Mouse (Mus musculus): ENCODE measurements around the gene Ube2dnl2. TPM values are rescaled to one million over a fixed set of nuclear protein-coding genes. Genes with fewer than 3 reads are reported as not detected.

Gene Ube2dnl2
- not detected in 2 replicates for polyA plus RNA-seq (2016; fragmentation: Nextera tagmentation; extraction: Ambion mirVana)

DNA sequence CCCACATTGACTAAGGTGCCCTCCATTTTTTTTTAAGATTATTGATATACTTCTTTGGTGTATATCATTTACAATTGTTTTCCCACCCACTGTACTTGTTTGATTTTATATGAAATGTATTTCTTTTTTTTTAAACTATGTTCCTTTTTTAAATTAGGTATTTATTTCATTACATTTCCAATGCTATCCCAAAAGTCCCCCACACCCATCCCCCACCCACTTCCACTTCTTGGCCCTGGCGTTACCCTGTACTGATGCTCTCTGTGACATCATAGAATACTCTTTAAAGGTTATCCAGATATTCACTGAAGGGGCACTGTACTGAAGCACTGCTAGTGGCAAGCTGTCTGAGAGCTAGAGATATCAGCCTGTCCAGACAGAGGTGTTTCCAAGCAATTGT is at the start of gene Ube2dnl2:
Ube2dnl2 (plus strand) TSS at position 301 of the 400 bp plus-strand sequence.
- no peak within 1 kb of the TSS for H3K27ac ChIP-seq
- no peak for DNase-seq (ENCODE audit: extremely low spot score, low spot score)
- no peak within 1 kb of the TSS for H3K4me3 ChIP-seq
- H3K27me3 ChIP-seq (ENCODE audit: poor library complexity, severe bottlenecking), result no peaks in the 10 kb centered on the region
- no peaks in the 10 kb centered on the region for H3K4me1 ChIP-seq
- 100% methylated on average over 1 of the region's 1 CpGs for WGBS
- H3K9me3 ChIP-seq, result no peaks in the 10 kb centered on the region
- H3K36me3 ChIP-seq (replicated peaks), result no peaks in the 10 kb centered on the region

DNA sequence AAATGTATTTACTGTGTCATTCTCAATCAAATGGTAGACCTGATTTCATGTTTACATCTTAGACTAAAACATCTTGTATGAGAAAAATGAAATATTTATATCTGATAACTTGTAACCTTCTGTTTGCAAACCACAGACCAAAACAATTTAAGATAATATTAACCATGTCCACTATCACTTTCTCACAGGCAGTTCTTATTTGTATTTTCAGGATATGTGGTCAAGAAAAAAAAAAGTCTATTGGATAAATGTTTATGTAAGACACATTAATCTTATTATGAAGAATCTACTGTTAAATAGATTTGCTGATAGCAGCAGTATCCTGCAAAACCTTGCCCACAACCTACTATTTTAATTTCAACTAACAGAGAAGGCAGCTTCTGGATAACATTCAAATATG is 11.9 kb upstream of the Ube2dnl2 start:
- H3K4me3 ChIP-seq, result no peak overlapping the region
- no peaks in the 10 kb centered on the region for H3K36me3 ChIP-seq (replicated peaks)
- no peaks in the 10 kb centered on the region for H3K27me3 ChIP-seq (ENCODE audit: poor library complexity, severe bottlenecking)
- DNase-seq (ENCODE audit: extremely low spot score, low spot score), result no peak
- no peaks in the 10 kb centered on the region; the same call in 1 of the 2 replicates for H3K9me3 ChIP-seq
- no peaks in the 10 kb centered on the region for H3K4me1 ChIP-seq
- H3K27ac ChIP-seq, result no peak overlapping the region

GRCm38 (mm10) chrX:114897506-114897905 is 9.9 kb upstream of the Ube2dnl2 start:
- Histone ChIP-seq H3K9me3 (no peaks in the 10 kb centered on the region; the same call in 1 of the 2 replicates), H3K27me3 (ENCODE audit: poor library complexity, severe bottlenecking) (no peaks in the 10 kb centered on the region), H3K36me3 (replicated peaks) (no peaks in the 10 kb centered on the region), H3K27ac (no peak overlapping the region), H3K4me3 (no peak overlapping the region), H3K4me1 (no peaks in the 10 kb centered on the region)
- DNase-seq (ENCODE audit: extremely low spot score, low spot score), result no peak
- 90% methylated on average over 3 of the region's 3 CpGs for WGBS

DNA sequence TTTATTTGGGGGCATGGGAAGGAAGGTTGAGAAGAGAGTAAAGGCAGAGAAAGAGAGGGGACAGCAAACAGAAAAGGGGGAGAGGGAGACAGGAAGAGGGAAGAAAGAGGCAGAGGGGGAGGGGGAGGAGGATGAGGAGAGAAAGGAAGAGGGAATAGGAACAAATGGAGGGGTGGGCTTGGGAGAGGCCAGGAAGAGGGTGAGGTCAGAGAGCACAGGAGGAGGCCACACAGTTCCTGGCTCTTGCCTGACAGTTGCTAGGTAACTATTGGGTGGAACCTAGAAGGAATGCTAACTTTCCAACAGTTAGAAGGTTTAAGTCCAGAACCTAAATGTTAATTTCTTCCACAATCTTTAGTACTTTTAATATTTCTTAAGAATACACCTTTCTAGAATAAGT is 4.0 kb upstream of the Ube2dnl2 start:
- Histone ChIP-seq H3K27me3 (ENCODE audit: poor library complexity, severe bottlenecking) (no peaks in the 10 kb centered on the region), H3K4me1 (no peaks in the 10 kb centered on the region), H3K4me3 (no peak overlapping the region), H3K9me3 (no peaks in the 10 kb centered on the region), H3K27ac (no peak overlapping the region), H3K36me3 (replicated peaks) (no peaks in the 10 kb centered on the region)
- DNase-seq (ENCODE audit: extremely low spot score, low spot score), result no peak

GRCm38 (mm10) chrX:114904712-114905111 is 2.7 kb upstream of the Ube2dnl2 start, which contains the start of gene Ube2dnl1:
Gene Ube2dnl1, plus strand, starts transcription at chrX:114905012.
- Histone ChIP-seq H3K27me3 (ENCODE audit: poor library complexity, severe bottlenecking) (no peaks in the 10 kb centered on the region), H3K4me3 (no peak within 1 kb of the TSS), H3K9me3 (no peaks in the 10 kb centered on the region), H3K27ac (no peak within 1 kb of the TSS), H3K4me1 (no peaks in the 10 kb centered on the region), H3K36me3 (replicated peaks) (no peaks in the 10 kb centered on the region)
- DNase-seq (ENCODE audit: extremely low spot score, low spot score), result no peak
- 84% methylated on average over 5 of the region's 5 CpGs for WGBS

DNA sequence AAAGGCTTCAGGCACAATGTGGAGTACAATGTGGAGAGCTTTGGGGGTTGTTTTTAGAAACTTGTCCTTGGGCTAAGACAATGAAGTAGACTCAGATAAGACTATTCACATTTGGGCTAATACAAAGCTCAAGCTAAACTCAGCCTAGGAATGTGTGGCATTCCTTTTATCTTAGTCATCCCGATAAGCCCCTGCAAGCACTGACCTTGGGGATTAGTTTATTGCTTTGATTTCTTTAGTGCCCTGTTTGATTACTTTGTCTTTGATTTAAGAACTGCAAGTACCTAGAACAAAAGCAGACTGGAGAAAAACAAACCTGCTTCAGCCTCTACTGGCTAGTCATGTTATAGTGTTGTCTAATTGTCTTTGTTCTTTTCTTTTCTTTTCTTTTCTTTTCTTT is 47.7 kb downstream of the Ube2dnl2 start:
- no peaks in the 10 kb centered on the region for H3K27me3 ChIP-seq (ENCODE audit: poor library complexity, severe bottlenecking)
- H3K4me1 ChIP-seq, result no peaks in the 10 kb centered on the region
- 37% methylated on average over 1 of the region's 1 CpGs for WGBS
- H3K9me3 ChIP-seq, result peaks cover 4% of the 10 kb centered on the region; the same call in 1 of the 2 replicates
- H3K4me3 ChIP-seq, result no peak overlapping the region
- DNase-seq (ENCODE audit: extremely low spot score, low spot score), result no peak
- no peaks in the 10 kb centered on the region for H3K36me3 ChIP-seq (replicated peaks)
- no peak overlapping the region for H3K27ac ChIP-seq

Other genes with a start within 250 kb of the Ube2dnl2 start
- gene Ube2dnl1, start 2.6 kb upstream of the Ube2dnl2 start, polyA plus RNA-seq (2016; fragmentation: Nextera tagmentation; extraction: Ambion mirVana), result not detected in 2 replicates